Mouse (Mus musculus) neural tube, embryonic 14.5 days (tissue): ENCODE results near the gene Mprip. TPM values are rescaled to one million over a fixed set of nuclear protein-coding genes. Genes with fewer than 3 reads are reported as not detected.

Experiments
- ATAC-seq: fragments of 200-750 bp; cut with Nextera tagmentation; 2 replicates; pipeline ENCODE4 v1.8.0; 2017; ENCODE audit warnings: low read depth, mild to moderate bottlenecking, moderate TSS enrichment, moderate library complexity
- H3K27ac ChIP-seq: fragments of 300-500 bp; sonication (generic); 2 replicates; pipeline ENCODE4 v1.5.1; 2014; ENCODE audit warnings: low read depth, mild to moderate bottlenecking, control low read depth, low read length, moderate library complexity, mixed read lengths
- H3K27me3 ChIP-seq: fragments of 300-500 bp; sonication (generic); 2 replicates; pipeline ENCODE4 v1.6.1; 2014; ENCODE audit warnings: low read length; ENCODE audit not compliant: control insufficient read depth, insufficient read depth
- H3K36me3 ChIP-seq: fragments of 300-500 bp; sonication (generic); 2 replicates; pipeline ENCODE4 v1.6.1; 2014; ENCODE audit warnings: low read length, mixed read lengths; ENCODE audit not compliant: control insufficient read depth, insufficient read depth
- H3K4me1 ChIP-seq: fragments of 300-500 bp; sonication (generic); 2 replicates; pipeline ENCODE4 v1.6.1; 2014; ENCODE audit warnings: low read length; ENCODE audit not compliant: control insufficient read depth, insufficient read depth
- H3K4me2 ChIP-seq: fragments of 300-500 bp; sonication (generic); 2 replicates; pipeline ENCODE4 v1.6.1; 2014; ENCODE audit warnings: mild to moderate bottlenecking, low read depth, low read length, control low read depth
- H3K4me3 ChIP-seq: fragments of 300-500 bp; sonication (generic); 2 replicates; pipeline ENCODE4 v1.5.1; 2014; ENCODE audit warnings: low read depth, low read length, control low read depth, mixed read lengths
- H3K9ac ChIP-seq: fragments of 300-500 bp; sonication (generic); replicated peaks from 2 replicates; pipeline ENCODE4 v1.6.1; 2014; ENCODE audit warnings: low read depth, mild to moderate bottlenecking, control low read depth, low read length, mixed read lengths
- H3K9me3 ChIP-seq: fragments of 300-500 bp; sonication (generic); 2 replicates; pipeline ENCODE4 v1.6.1; 2016; ENCODE audit warnings: low read length; ENCODE audit not compliant: control insufficient read depth
- WGBS: fragments of 180-500 bp; shearing (Covaris S2); extraction: QIAGEN DNeasy Blood & Tissue Kit; methylation state at CpG from one replicate; pipeline ENCODE4 v1.1.7; 2014; 5-methylcytosine and 5-hydroxymethylcytosine counted together
- polyA plus RNA-seq: library from polyadenylated mRNA; unstranded; fragments of >200 nt; fragmentation: Nextera tagmentation; extraction: Ambion mirVana; gene quantifications from 2 replicates; pipeline ENCODE4 v1.2.1, GENCODE M21; 2014

Mprip gene
- polyA plus RNA-seq, 1 experiment from 2014 or later = 54.6 TPM

DNA sequence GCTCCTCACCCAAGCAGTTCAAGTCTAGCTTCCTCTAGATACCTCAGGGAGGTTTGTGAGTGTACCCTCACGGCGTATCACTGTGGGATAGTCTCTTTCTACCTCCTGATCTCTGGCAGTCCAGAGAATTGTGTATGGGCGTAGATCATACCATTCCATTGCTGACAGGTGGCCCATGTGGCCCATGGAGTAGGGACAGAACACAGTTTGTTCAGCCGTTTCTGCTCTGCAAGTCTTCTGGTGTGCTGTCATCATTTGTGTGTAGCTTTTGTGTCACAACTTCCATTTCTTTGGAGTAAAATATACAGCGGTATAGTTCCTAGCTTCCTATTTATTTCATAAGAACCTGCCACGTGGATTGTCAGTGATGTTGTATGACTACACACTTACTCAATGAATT is 23.9 kb downstream of the Mprip start:
- no peaks in the 10 kb centered on the region for H3K36me3 ChIP-seq
- H3K27ac ChIP-seq = no peak overlapping the region
- no peak for ATAC-seq
- H3K9me3 ChIP-seq = no peaks in the 10 kb centered on the region
- H3K4me1 ChIP-seq = no peaks in the 10 kb centered on the region
- no peak overlapping the region for H3K4me3 ChIP-seq
- no peak overlapping the region for H3K4me2 ChIP-seq
- 95% methylated on average over 6 of the region's 6 CpGs for WGBS
- no peak overlapping the region for H3K9ac ChIP-seq
- no peaks in the 10 kb centered on the region for H3K27me3 ChIP-seq

DNA sequence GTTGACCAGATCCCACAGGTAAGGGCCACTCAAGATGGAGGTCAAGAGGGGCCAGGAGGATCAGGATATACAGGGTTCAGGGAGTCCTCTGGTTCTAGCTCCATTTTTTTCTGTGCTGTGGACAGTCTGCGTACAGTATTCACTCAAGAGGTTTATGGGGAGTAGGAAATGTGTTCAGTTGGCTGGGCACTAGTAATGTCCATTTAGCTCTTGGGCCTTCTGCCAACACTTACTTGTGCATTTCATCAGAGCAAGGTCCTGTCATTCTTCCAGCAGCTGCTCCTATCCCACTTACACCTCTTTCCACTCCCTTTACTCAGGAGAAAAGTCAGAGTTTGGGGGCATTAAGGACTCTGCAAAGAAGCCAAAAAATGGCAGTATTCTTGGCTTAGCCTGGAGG is 33.4 kb downstream of the Mprip start:
- WGBS = 59% methylated on average over 1 of the region's 1 CpGs
- no peak overlapping the region for H3K4me2 ChIP-seq

DNA sequence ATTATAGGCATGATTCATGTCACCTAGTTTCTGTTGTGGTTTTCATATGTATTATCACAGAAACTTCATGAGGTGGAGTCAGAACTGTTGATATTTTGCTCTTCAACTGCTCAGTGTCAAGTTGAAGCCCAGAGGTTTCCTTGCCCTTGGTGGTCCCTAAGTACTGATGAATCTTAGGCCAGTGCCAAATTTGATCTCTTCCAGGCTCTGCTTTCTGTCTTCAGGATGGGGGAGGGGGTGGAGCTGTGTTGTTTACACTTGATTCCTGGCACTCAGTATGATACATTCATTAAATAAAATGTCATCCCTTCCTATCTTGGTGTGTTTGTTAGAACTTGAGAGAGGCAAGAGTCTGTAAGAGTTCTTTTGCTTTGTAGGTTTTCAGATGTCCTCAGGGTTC is 34.4 kb downstream of the Mprip start:
- Histone ChIP-seq H3K27ac (no peak overlapping the region), H3K4me3 (no peak overlapping the region), H3K36me3 (peaks cover 10% of the 10 kb centered on the region; the same call in 1 of the 2 replicates), H3K4me1 (peaks cover 10% of the 10 kb centered on the region; the same call in 1 of the 2 replicates), H3K9ac (no peak overlapping the region), H3K4me2 (no peak overlapping the region), H3K27me3 (no peaks in the 10 kb centered on the region), H3K9me3 (no peaks in the 10 kb centered on the region)
- ATAC-seq = no peak

More for the DNA sequence above, 33.4 kb downstream of the Mprip start:
- peak overlapping the region; percentile 22; the same call in 1 of the 2 replicates for H3K27ac ChIP-seq
- H3K27me3 ChIP-seq = no peaks in the 10 kb centered on the region
- peaks cover 10% of the 10 kb centered on the region; the same call in 1 of the 2 replicates for H3K4me1 ChIP-seq
- no peak overlapping the region for H3K4me3 ChIP-seq
- peaks cover 8% of the 10 kb centered on the region; the same call in 1 of the 2 replicates for H3K36me3 ChIP-seq
- no peak overlapping the region for H3K9ac ChIP-seq
- H3K9me3 ChIP-seq = no peaks in the 10 kb centered on the region
- ATAC-seq = no peak; the same call in 1 of the 2 replicates

DNA sequence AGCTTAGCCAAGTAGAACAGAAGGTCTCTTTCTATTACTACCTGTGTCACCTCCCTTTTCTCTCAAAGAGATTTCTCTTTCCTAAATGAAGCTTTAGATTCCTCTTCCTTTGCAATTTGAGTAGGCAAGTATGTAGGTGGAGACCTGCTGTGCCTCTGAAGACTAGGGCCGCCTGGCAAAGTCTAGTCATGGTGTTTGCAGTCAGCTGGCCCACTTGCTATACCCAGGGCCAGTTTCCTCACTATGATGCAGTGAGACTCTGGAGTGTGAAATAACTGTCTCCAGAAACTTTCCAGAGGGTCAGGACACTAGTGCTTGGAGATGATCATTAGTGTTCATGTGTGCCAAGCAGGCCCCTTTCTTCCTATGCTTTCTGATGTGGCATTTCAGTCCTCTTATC is 36.5 kb downstream of the Mprip start:
- ATAC-seq = no peak
- Histone ChIP-seq H3K4me2 (no peak overlapping the region), H3K4me3 (no peak overlapping the region), H3K36me3 (peaks cover 12% of the 10 kb centered on the region; the same call in 1 of the 2 replicates), H3K9me3 (no peaks in the 10 kb centered on the region), H3K27me3 (no peaks in the 10 kb centered on the region), H3K4me1 (peaks cover 10% of the 10 kb centered on the region; the same call in 1 of the 2 replicates), H3K27ac (no peak overlapping the region), H3K9ac (no peak overlapping the region)
- WGBS = 93% methylated on average over 1 of the region's 1 CpGs

DNA sequence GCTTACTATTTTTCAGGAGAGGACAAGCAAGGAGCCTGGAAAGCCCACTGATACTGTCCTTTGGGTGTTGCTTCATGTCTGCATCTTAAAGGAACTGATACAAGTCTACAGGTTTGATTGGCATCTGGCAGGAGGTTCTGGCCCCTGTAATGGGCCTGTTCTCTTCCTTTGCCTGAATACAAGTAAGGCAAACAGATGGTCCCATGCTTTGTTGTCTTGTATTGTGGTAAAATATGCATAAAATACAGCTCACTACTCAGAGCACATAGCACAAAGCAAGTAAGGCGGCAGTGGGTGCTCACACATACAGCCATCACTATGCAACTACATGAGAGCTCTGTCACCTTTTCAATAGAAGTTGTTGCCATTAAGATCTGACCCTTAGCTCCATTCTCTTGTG is 39.7 kb downstream of the Mprip start:
- H3K36me3 ChIP-seq = peaks cover 12% of the 10 kb centered on the region; the same call in 1 of the 2 replicates
- no peaks in the 10 kb centered on the region for H3K4me1 ChIP-seq
- H3K27ac ChIP-seq = no peak overlapping the region
- H3K4me3 ChIP-seq = no peak overlapping the region
- H3K9ac ChIP-seq = no peak overlapping the region
- no peaks in the 10 kb centered on the region for H3K9me3 ChIP-seq
- no peak for ATAC-seq
- H3K4me2 ChIP-seq = no peak overlapping the region
- no peaks in the 10 kb centered on the region for H3K27me3 ChIP-seq
- 66% methylated on average over 1 of the region's 1 CpGs for WGBS

DNA sequence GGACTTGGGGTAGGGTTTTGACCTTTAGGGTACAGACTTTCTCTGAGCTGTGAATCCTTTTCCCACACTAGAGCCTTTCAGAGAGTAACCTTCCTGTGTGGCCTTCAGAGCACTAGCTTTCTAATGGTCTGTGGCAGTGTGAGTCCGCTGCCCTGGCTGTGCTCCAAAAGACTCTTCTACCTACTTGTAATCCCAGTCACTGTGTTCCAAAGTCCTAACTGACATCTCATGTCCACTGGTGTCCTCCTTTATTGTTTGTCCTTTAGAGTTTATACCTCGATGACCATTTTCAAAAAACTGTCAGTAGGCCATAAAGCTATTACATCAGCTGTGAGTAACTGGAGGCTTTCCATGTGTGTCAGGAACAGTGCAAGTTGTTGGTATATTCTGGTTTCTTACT is 44.0 kb downstream of the Mprip start:
- no peak overlapping the region for H3K27ac ChIP-seq
- H3K4me1 ChIP-seq = peaks cover 10% of the 10 kb centered on the region
- no peaks in the 10 kb centered on the region for H3K9me3 ChIP-seq
- no peak overlapping the region for H3K4me2 ChIP-seq
- no peaks in the 10 kb centered on the region for H3K27me3 ChIP-seq
- no peak for ATAC-seq
- WGBS = 90% methylated on average over 2 of the region's 2 CpGs
- no peak overlapping the region for H3K9ac ChIP-seq
- 0 out of 2 replicates have a peak, but pooled peaks cover 4% of the 10 kb centered on the region for H3K36me3 ChIP-seq
- no peak overlapping the region for H3K4me3 ChIP-seq

DNA sequence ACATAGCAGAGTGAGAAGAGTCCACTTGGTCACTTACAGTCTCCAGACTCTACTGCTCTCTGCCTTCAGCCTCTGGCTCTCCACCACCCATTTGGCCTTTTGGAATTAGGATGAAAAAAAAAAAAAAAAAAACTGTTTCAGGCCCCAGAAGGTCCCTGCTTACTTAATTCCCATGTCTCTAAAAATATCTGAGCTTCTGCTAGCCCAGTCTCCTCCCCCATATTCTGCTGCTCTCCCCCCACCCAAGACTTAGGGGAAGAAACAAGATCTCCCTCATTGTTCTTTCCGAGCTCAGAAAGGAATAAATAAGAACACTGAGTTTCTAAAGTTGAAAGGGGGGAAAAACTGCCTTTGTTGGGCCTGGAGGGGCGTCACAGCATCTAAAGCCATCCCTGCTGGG is 46.4 kb downstream of the Mprip start:
- Histone ChIP-seq H3K4me2 (no peak overlapping the region), H3K4me3 (no peak overlapping the region)

DNA sequence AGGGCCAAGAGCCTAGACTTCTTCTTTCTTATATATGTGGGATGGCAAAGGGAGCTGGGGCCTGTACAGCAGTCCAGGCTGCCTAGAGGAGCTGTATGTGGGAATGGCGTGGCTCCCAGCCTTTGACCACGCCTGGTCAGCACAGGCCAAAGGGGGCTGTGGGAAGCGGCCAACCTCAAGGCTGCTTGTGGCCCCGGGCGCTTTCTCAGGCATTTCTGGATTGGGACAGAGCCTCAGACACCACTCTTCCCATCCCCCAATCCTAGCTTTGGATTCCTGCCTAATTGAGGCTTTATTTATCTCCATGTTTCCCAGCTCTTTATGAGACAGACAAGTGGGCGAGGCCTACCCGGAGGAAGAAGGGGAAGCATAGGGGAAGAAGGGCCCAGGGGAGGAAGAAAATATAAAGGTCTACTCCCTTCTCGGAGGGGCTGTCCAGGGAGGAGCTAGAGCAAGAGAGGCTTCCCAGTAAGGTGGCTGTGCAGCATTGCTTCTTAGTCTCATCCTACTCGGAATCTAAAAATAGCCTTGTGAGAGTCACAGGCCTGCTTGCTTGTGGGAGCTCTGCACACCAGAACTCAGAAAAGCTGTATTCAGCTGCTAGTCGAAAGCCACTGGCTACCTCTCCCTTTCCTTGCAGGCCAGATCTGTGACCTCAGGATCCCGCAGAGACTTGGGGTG is 47.0 kb downstream of the Mprip start:
- Histone ChIP-seq H3K9me3 (no peaks in the 10 kb centered on the region), H3K4me2 (no peak overlapping the region), H3K27me3 (no peaks in the 10 kb centered on the region), H3K36me3 (no peaks in the 10 kb centered on the region), H3K9ac (no peak overlapping the region), H3K4me1 (peaks cover 10% of the 10 kb centered on the region), H3K4me3 (no peak overlapping the region), H3K27ac (peak overlapping the region; percentile 81)
- ATAC-seq = peak; percentile 69; the same call in 1 of the 2 replicates
- 34% methylated on average over 11 of the region's 11 CpGs for WGBS

More for the DNA sequence above, 46.4 kb downstream of the Mprip start:
- H3K27me3 ChIP-seq = no peaks in the 10 kb centered on the region
- peak overlapping the region; percentile 81 for H3K27ac ChIP-seq
- H3K9me3 ChIP-seq = no peaks in the 10 kb centered on the region
- no peaks in the 10 kb centered on the region for H3K36me3 ChIP-seq
- no peak for ATAC-seq
- WGBS = 2% methylated on average over 2 of the region's 2 CpGs
- H3K4me1 ChIP-seq = peaks cover 10% of the 10 kb centered on the region
- no peak overlapping the region for H3K9ac ChIP-seq

DNA sequence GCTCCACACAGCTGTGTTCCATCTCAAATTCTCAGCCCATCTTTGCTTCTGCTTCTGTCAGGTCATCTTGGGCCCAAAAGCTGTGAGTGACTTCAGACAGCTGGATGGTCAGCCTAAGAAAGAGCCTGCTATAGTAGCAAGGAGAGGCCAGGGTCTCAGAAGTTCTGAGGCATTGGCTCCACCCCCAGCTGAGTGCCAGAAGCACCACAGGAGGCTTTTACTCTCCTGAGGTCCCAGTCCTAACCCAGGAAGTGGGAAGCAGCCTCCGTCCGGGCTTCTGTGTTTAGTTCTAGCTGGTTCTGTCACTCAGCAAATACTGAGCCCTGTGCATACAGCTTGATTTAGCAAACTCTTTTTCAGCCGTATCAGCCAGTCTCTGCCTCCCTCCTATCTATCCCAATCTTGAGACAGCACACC is 54.3 kb downstream of the Mprip start:
- H3K36me3 ChIP-seq = no peaks in the 10 kb centered on the region
- no peak overlapping the region for H3K9ac ChIP-seq
- no peaks in the 10 kb centered on the region for H3K27me3 ChIP-seq
- no peak overlapping the region for H3K27ac ChIP-seq
- no peak overlapping the region for H3K4me3 ChIP-seq
- 82% methylated on average over 3 of the region's 3 CpGs for WGBS
- no peaks in the 10 kb centered on the region for H3K4me1 ChIP-seq
- H3K9me3 ChIP-seq = no peaks in the 10 kb centered on the region
- no peak overlapping the region for H3K4me2 ChIP-seq
- ATAC-seq = no peak
